Mouse (Mus musculus) heart, adult 2 months (tissue): ENCODE results near the gene Sstr2.

Experiments
- CTCF ChIP-seq: fragments of 200-600 bp; IDR thresholded peaks from 2 replicates; pipeline ENCODE4 v1.8.1; 2022; ENCODE audit warnings: antibody characterized with exemption, mild to moderate bottlenecking, moderate library complexity
- POLR2A ChIP-seq: fragments of 200-500 bp; IDR thresholded peaks from 2 replicates; pipeline ENCODE4 v1.6.1; 2011; ENCODE audit warnings: mild to moderate bottlenecking, low read depth, low read length, control low read depth; ENCODE audit not compliant: insufficient read depth

GRCm38 (mm10) chr11:113571616-113572015 lies 47.5 kb upstream of the Sstr2 start:
- TF ChIP-seq CTCF (no peak), POLR2A (no peak)
